Mouse (Mus musculus): ENCODE measurements around the gene Duox1.
"Not testable (repeated sequence)": the region's sequence is repeated elsewhere in the genome, so short reads cannot be mapped to it uniquely, and the experiment has no call there.

The Duox1 gene

GRCm38 (mm10) chr2:122311561-122311960 lies 3.9 kb upstream of the Duox1 start:
- DNase-seq (ENCODE audit: low spot score): no peak

- peak; percentile 36 for DNase-seq (ENCODE audit: low spot score)
Observed at GRCm38 (mm10) chr2:122312722-122313417, 2.6 kb upstream of the Duox1 start.

- no peak for DNase-seq (ENCODE audit: low spot score)
Observed at GRCm38 (mm10) chr2:122313536-122313935, 1.9 kb upstream of the Duox1 start, which contains the start of gene Duoxa1. Duoxa1 (minus strand) TSS chr2:122313730.

GRCm38 (mm10) chr2:122317384-122317783 lies 1.9 kb downstream of the Duox1 start:
- no peak for DNase-seq (ENCODE audit: low spot score)

GRCm38 (mm10) chr2:122323960-122324359 lies 8.5 kb downstream of the Duox1 start:
- peak; percentile 18 for DNase-seq (ENCODE audit: low spot score)

- DNase-seq (ENCODE audit: low spot score): no peak
Observed at GRCm38 (mm10) chr2:122324586-122324985, 9.1 kb downstream of the Duox1 start.

- DNase-seq (ENCODE audit: low spot score): no peak
Observed at GRCm38 (mm10) chr2:122325361-122325760, 9.9 kb downstream of the Duox1 start.

GRCm38 (mm10) chr2:122327986-122328385 lies 12.5 kb downstream of the Duox1 start:
- no peak for DNase-seq (ENCODE audit: low spot score)

GRCm38 (mm10) chr2:122330317-122330716 lies 14.8 kb downstream of the Duox1 start:
- not testable (repeated sequence) for DNase-seq (ENCODE audit: low spot score)

- DNase-seq (ENCODE audit: low spot score): no peak
Observed at GRCm38 (mm10) chr2:122332222-122332621, 16.8 kb downstream of the Duox1 start.

- DNase-seq (ENCODE audit: low spot score): no peak
Observed at GRCm38 (mm10) chr2:122334170-122334569, 18.7 kb downstream of the Duox1 start.

GRCm38 (mm10) chr2:122337291-122337690 lies 21.8 kb downstream of the Duox1 start:
- DNase-seq (ENCODE audit: low spot score): no peak

- DNase-seq (ENCODE audit: low spot score): no peak
Observed at GRCm38 (mm10) chr2:122345106-122345893, 29.8 kb downstream of the Duox1 start.

- DNase-seq (ENCODE audit: low spot score): not testable (repeated sequence)
Observed at GRCm38 (mm10) chr2:122346164-122346563, 30.7 kb downstream of the Duox1 start.

- no peak for DNase-seq (ENCODE audit: low spot score)
Observed at GRCm38 (mm10) chr2:122347257-122347656, 31.8 kb downstream of the Duox1 start.

- DNase-seq (ENCODE audit: low spot score): peak; percentile 85
Observed at GRCm38 (mm10) chr2:122348531-122349131, 33.2 kb downstream of the Duox1 start.

GRCm38 (mm10) chr2:122349136-122349785 lies 33.8 kb downstream of the Duox1 start:
- no peak for DNase-seq (ENCODE audit: low spot score)

- no peak for DNase-seq (ENCODE audit: low spot score)
Observed at GRCm38 (mm10) chr2:122351156-122351930, 35.9 kb downstream of the Duox1 start.

- no peak for DNase-seq (ENCODE audit: low spot score)
Observed at GRCm38 (mm10) chr2:122351931-122352329, 36.5 kb downstream of the Duox1 start.

- DNase-seq (ENCODE audit: low spot score): no peak
Observed at GRCm38 (mm10) chr2:122352992-122353391, 37.5 kb downstream of the Duox1 start.

GRCm38 (mm10) chr2:122353765-122354164 lies 38.3 kb downstream of the Duox1 start:
- DNase-seq (ENCODE audit: low spot score): no peak

All from yolk sac, embryonic 10.5 days (tissue).